Mouse (Mus musculus): ENCODE data around the gene Zic1.

- TF ChIP-seq GATA1 (IDR thresholded peaks at IDR 0.05; ENCODE audit: borderline replicate concordance, low read length) (no peak), FLI1 (IDR thresholded peaks at IDR 0.05; ENCODE audit: low read length) (no peak)
Observed at GRCm38 (mm10) chr9:91350211-91350791, 15.3 kb downstream of the Zic1 start.

Measured in megakaryocyte, embryonic 14.5 days (primary cell).